Mouse (Mus musculus) midbrain, embryonic 13.5 days (tissue): ENCODE results near the gene Snx9. TPM values are rescaled to one million over a fixed set of nuclear protein-coding genes. Genes with fewer than 3 reads are reported as not detected.

Source experiments
- ATAC-seq: fragments of 200-750 bp; cut with Nextera tagmentation; 2 replicates; pipeline ENCODE4 v1.8.0; 2017; ENCODE audit warnings: mild to moderate bottlenecking, moderate TSS enrichment, moderate library complexity
- H3K27ac ChIP-seq: fragments of 300-500 bp; sonication (generic); 2 replicates; pipeline ENCODE4 v1.5.1; 2015; ENCODE audit warnings: inconsistent platforms, mild to moderate bottlenecking, moderate library complexity
- H3K27me3 ChIP-seq: fragments of 300-500 bp; sonication (generic); 2 replicates; pipeline ENCODE4 v1.6.1; 2015; ENCODE audit warnings: mild to moderate bottlenecking, inconsistent platforms
- H3K36me3 ChIP-seq: fragments of 300-500 bp; sonication (generic); 2 replicates; pipeline ENCODE4 v1.6.1; 2015; ENCODE audit warnings: mild to moderate bottlenecking, inconsistent platforms
- H3K4me1 ChIP-seq: fragments of 300-500 bp; sonication (generic); replicated peaks from 2 replicates; pipeline ENCODE4 v1.6.1; 2015; ENCODE audit warnings: inconsistent platforms
- H3K4me2 ChIP-seq: fragments of 300-500 bp; sonication (generic); replicated peaks from 2 replicates; pipeline ENCODE4 v1.6.1; 2015; ENCODE audit warnings: moderate library complexity, mild to moderate bottlenecking, inconsistent platforms
- H3K4me3 ChIP-seq: fragments of 300-500 bp; sonication (generic); replicated peaks from 2 replicates; pipeline ENCODE4 v1.5.1; 2015; ENCODE audit warnings: mild to moderate bottlenecking, inconsistent platforms
- H3K9ac ChIP-seq: fragments of 300-500 bp; sonication (generic); replicated peaks from 2 replicates; pipeline ENCODE4 v1.6.1; 2015; ENCODE audit warnings: mild to moderate bottlenecking, inconsistent platforms
- H3K9me3 ChIP-seq: fragments of 300-500 bp; sonication (generic); 2 replicates; pipeline ENCODE4 v1.6.1; 2016; ENCODE audit warnings: mild to moderate bottlenecking, inconsistent platforms
- WGBS: fragments of 180-500 bp; shearing (Covaris S2); methylation state at CpG from one replicate; pipeline ENCODE4 v1.1.7; 2015; 5-methylcytosine and 5-hydroxymethylcytosine counted together
- polyA plus RNA-seq: library from polyadenylated mRNA; unstranded; fragments of >200 nt; fragmentation: Nextera tagmentation; extraction: Ambion mirVana; gene quantifications from 2 replicates; pipeline ENCODE4 v1.2.1, GENCODE M21; 2015

The Snx9 gene
- polyA plus RNA-seq, 1 experiment from 2014 or later: 7.4 TPM

DNA sequence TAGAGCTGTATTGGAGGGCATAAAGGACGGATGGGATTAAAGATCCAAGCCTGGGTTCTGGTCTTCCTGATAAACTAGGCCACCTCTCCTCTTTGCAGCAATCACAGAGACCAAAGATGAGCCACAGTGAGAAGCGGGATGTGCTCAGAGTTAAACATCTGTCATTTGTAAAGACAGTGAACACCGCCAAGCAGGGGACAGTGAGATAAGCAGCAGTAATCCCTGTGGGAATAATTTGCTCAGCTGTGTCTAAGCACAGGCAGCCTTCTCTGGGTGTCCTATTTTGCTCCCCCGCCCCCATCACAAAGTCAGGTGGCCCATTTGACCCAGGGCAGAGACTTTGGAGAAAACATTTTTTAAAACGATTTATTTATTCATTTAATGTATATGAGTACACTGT is 125.6 kb downstream of the Snx9 start:
- 71% methylated on average over 5 of the region's 5 CpGs for WGBS
- H3K27ac ChIP-seq: no peak overlapping the region
- H3K27me3 ChIP-seq: no peaks in the 10 kb centered on the region
- no peaks in the 10 kb centered on the region for H3K36me3 ChIP-seq
- H3K4me3 ChIP-seq: no peak overlapping the region
- H3K9me3 ChIP-seq: no peaks in the 10 kb centered on the region
- peaks cover 8% of the 10 kb centered on the region for H3K4me1 ChIP-seq
- no peak overlapping the region for H3K9ac ChIP-seq
- no peak overlapping the region for H3K4me2 ChIP-seq
- no peak for ATAC-seq

DNA sequence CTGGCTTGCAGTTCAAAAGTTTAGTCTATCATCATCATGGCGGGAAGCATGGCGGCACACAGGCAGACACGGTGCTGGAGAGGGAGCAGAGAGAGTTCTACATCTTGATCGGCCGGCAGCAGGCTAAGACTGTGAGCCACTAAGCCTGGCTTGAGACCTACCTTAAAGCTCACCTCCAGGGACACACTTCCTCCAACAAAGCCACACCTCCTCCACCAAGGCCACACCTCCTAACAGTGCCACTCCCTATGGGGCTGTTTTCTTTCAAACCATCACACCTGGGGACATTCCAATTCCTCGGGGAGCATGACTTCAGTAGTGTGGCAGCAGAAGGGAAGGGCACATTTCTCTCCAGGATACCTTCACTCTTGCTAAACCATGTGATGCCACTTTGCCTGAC is 127.4 kb downstream of the Snx9 start:
- Histone ChIP-seq H3K27ac (no peak overlapping the region), H3K4me1 (peaks cover 8% of the 10 kb centered on the region), H3K9me3 (no peaks in the 10 kb centered on the region), H3K4me2 (no peak overlapping the region), H3K27me3 (no peaks in the 10 kb centered on the region), H3K9ac (no peak overlapping the region), H3K36me3 (no peaks in the 10 kb centered on the region), H3K4me3 (no peak overlapping the region)
- ATAC-seq: no peak
- 65% methylated on average over 6 of the region's 6 CpGs for WGBS

DNA sequence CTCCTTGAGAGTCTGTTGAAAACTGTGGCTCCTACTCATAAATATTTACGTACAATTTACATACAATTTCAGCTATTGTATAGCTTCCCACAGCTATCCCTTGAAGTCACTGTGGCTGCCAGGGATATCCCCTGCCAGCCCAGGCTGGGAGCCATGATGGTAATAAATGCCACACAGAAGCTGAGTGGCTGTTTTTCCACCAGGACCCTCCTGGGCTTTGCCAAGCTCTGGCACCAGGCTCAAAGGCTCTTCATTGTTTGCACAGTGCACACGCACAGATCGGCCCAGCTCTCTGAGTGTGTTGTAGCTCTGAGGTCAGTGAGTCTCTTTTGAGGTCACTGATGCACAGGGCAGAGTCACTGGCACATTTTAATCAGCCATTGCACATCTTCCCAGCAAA is 128.1 kb downstream of the Snx9 start:
- Histone ChIP-seq H3K27ac (0 out of 2 replicates have a peak overlapping the region, but pooled peaks have one; percentile 15), H3K4me1 (peaks cover 8% of the 10 kb centered on the region), H3K9ac (no peak overlapping the region), H3K4me2 (no peak overlapping the region), H3K27me3 (no peaks in the 10 kb centered on the region), H3K9me3 (no peaks in the 10 kb centered on the region), H3K36me3 (no peaks in the 10 kb centered on the region), H3K4me3 (no peak overlapping the region)
- ATAC-seq: peak; percentile 62; the same call in 1 of the 2 replicates
- WGBS: 50% methylated on average over 3 of the region's 3 CpGs

DNA sequence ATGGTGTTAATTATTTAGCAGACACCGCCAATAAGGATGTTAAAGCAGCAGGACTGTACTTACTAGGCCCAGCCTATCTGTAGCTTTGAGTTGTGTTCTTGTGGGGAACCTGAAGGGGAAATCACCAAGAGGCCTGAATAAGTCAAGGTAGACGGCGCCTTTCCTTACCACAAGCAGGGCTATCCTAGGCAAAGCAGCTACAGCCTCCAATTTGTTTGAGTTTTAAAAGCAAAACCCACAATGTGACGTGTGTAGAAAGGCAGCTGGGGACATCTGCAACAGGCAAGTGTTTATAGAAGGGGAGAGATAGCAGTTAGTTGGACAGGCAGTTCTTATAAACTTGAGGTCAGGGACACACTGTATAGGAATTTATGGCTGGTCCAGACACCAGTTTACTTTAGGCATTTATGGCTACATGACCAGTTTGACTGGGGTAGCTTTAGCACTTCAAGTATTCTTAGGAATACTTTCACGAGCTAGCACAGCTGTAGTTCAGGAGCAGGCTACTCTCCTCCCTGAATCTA is 129.2 kb downstream of the Snx9 start:
- 89% methylated on average over 5 of the region's 5 CpGs for WGBS
- Histone ChIP-seq H3K36me3 (no peaks in the 10 kb centered on the region), H3K27ac (no peak overlapping the region), H3K9ac (no peak overlapping the region), H3K4me3 (no peak overlapping the region), H3K4me2 (no peak overlapping the region), H3K27me3 (no peaks in the 10 kb centered on the region), H3K4me1 (peaks cover 8% of the 10 kb centered on the region), H3K9me3 (no peaks in the 10 kb centered on the region)
- no peak for ATAC-seq

DNA sequence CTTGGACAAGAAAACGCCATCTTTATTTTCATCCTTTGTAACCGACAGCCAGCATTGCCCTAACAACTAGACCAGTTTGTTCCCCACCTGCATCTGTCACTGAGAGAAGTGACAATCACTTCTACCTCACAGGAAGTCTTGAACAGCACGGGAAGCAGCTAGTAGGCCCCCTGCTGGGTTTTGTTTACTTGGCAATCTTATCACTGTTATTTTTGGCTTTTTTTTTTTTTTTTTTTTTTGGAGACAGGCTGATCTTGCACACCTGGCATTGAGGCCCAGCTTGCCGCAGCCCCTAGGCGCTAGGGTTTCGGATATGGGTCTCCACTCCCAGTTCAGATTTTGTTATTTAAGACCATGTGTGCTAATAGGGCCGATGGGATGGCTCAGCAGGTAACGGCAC is 132.4 kb downstream of the Snx9 start:
- Histone ChIP-seq H3K27ac (no peak overlapping the region), H3K27me3 (no peaks in the 10 kb centered on the region), H3K4me3 (no peak overlapping the region), H3K9ac (no peak overlapping the region), H3K36me3 (no peaks in the 10 kb centered on the region), H3K4me1 (peaks cover 15% of the 10 kb centered on the region), H3K4me2 (no peak overlapping the region), H3K9me3 (no peaks in the 10 kb centered on the region)
- WGBS: 78% methylated on average over 8 of the region's 8 CpGs
- no peak for ATAC-seq

- Histone ChIP-seq H3K4me3 (no peak overlapping the region), H3K27ac (no peak overlapping the region), H3K36me3 (no peaks in the 10 kb centered on the region), H3K9me3 (no peaks in the 10 kb centered on the region), H3K27me3 (no peaks in the 10 kb centered on the region), H3K4me2 (no peak overlapping the region), H3K4me1 (peaks cover 8% of the 10 kb centered on the region), H3K9ac (no peak overlapping the region)
- WGBS: 64% methylated on average over 23 of the region's 23 CpGs
- no peak for ATAC-seq
Observed at GRCm38 (mm10) chr17:5975099-5975977, 134.2 kb downstream of the Snx9 start.

- no peaks in the 10 kb centered on the region for H3K36me3 ChIP-seq
- no peak overlapping the region for H3K27ac ChIP-seq
- H3K27me3 ChIP-seq: no peaks in the 10 kb centered on the region
- no peaks in the 10 kb centered on the region for H3K9me3 ChIP-seq
- peaks cover 8% of the 10 kb centered on the region for H3K4me1 ChIP-seq
- WGBS: 81% methylated on average over 20 of the region's 20 CpGs
- no peak overlapping the region for H3K9ac ChIP-seq
- H3K4me3 ChIP-seq: no peak overlapping the region
- peak; percentile 17; the same call in 1 of the 2 replicates for ATAC-seq
- no peak overlapping the region for H3K4me2 ChIP-seq
Observed at GRCm38 (mm10) chr17:5976221-5977055, 135.3 kb downstream of the Snx9 start.

- Histone ChIP-seq H3K36me3 (no peaks in the 10 kb centered on the region), H3K27ac (no peak overlapping the region), H3K4me3 (no peak overlapping the region), H3K9ac (no peak overlapping the region), H3K9me3 (no peaks in the 10 kb centered on the region), H3K4me1 (peaks cover 8% of the 10 kb centered on the region), H3K27me3 (no peaks in the 10 kb centered on the region), H3K4me2 (no peak overlapping the region)
- 58% methylated on average over 16 of the region's 16 CpGs for WGBS
- ATAC-seq: peak; percentile 34; the same call in 1 of the 2 replicates
Observed at GRCm38 (mm10) chr17:5977056-5977920, 136.2 kb downstream of the Snx9 start.

GRCm38 (mm10) chr17:5977921-5978504 is 136.9 kb downstream of the Snx9 start:
- Histone ChIP-seq H3K9ac (no peak overlapping the region), H3K27me3 (no peaks in the 10 kb centered on the region), H3K9me3 (no peaks in the 10 kb centered on the region), H3K27ac (no peak overlapping the region), H3K4me2 (no peak overlapping the region), H3K4me3 (no peak overlapping the region), H3K36me3 (no peaks in the 10 kb centered on the region), H3K4me1 (peaks cover 8% of the 10 kb centered on the region)
- no peak for ATAC-seq
- 64% methylated on average over 8 of the region's 8 CpGs for WGBS

GRCm38 (mm10) chr17:5978505-5979077 is 137.5 kb downstream of the Snx9 start:
- Histone ChIP-seq H3K4me2 (no peak overlapping the region), H3K4me3 (no peak overlapping the region), H3K4me1 (peaks cover 8% of the 10 kb centered on the region), H3K9me3 (no peaks in the 10 kb centered on the region), H3K27me3 (no peaks in the 10 kb centered on the region), H3K27ac (no peak overlapping the region), H3K9ac (no peak overlapping the region), H3K36me3 (no peaks in the 10 kb centered on the region)
- 75% methylated on average over 10 of the region's 10 CpGs for WGBS
- ATAC-seq: no peak

- no peak for ATAC-seq
Observed at GRCm38 (mm10) chr17:5980860-5981259, 139.7 kb downstream of the Snx9 start.

More at GRCm38 (mm10) chr17:5980860-5981259, 139.7 kb downstream of the Snx9 start:
- H3K9me3 ChIP-seq: no peaks in the 10 kb centered on the region
- H3K36me3 ChIP-seq: no peaks in the 10 kb centered on the region
- no peak overlapping the region for H3K27ac ChIP-seq
- WGBS: 37% methylated on average over 6 of the region's 6 CpGs
- no peak overlapping the region for H3K4me2 ChIP-seq
- H3K9ac ChIP-seq: no peak overlapping the region
- peaks cover 8% of the 10 kb centered on the region for H3K4me1 ChIP-seq
- H3K4me3 ChIP-seq: no peak overlapping the region
- no peaks in the 10 kb centered on the region for H3K27me3 ChIP-seq
